Mouse (Mus musculus) ES-Bruce4 (cell line): ENCODE results near the gene Trim54. TPM values are rescaled to one million over a fixed set of nuclear protein-coding genes. Genes with fewer than 3 reads are reported as not detected.
A peak's percentile ranks its signal among the peaks of the same experiment; 100 is the strongest.

Experiments used
- H3K27ac ChIP-seq: 2 replicates; pipeline ENCODE4 v1.5.1; 2012; ENCODE audit warnings: low read length, inconsistent platforms; ENCODE audit not compliant: insufficient read depth
- H3K27me3 ChIP-seq: 2 replicates; pipeline ENCODE4 v1.6.1; 2012; ENCODE audit warnings: mild to moderate bottlenecking, low read length, inconsistent platforms; ENCODE audit not compliant: control insufficient read depth, poor library complexity, insufficient read depth, severe bottlenecking
- H3K36me3 ChIP-seq: 2 replicates; pipeline ENCODE4 v1.6.1; 2012; ENCODE audit warnings: inconsistent platforms, mild to moderate bottlenecking, low read length, moderate library complexity; ENCODE audit not compliant: control insufficient read depth, poor library complexity, insufficient read depth, severe bottlenecking
- H3K4me1 ChIP-seq: one replicate; pipeline ENCODE4 v1.8.1; 2011; ENCODE audit warnings: low read length; ENCODE audit not compliant: control insufficient read depth, insufficient read depth
- H3K4me3 ChIP-seq: 2 replicates; pipeline ENCODE4 v1.5.1; 2011; ENCODE audit warnings: low read depth, mild to moderate bottlenecking, low read length
- H3K9ac ChIP-seq: 2 replicates; pipeline ENCODE4 v1.6.1; 2012; ENCODE audit warnings: low read depth, mild to moderate bottlenecking, inconsistent platforms; ENCODE audit not compliant: poor library complexity, severe bottlenecking
- H3K9me3 ChIP-seq: replicated peaks from 2 replicates; pipeline ENCODE4 v1.6.1; 2012; ENCODE audit warnings: mild to moderate bottlenecking, low read length, inconsistent platforms; ENCODE audit not compliant: control insufficient read depth, poor library complexity, insufficient read depth, severe bottlenecking
- CTCF ChIP-seq: IDR thresholded peaks from one replicate; pipeline ENCODE4 v1.8.1; 2011; ENCODE audit warnings: low read depth, low read length
- EP300 ChIP-seq: IDR thresholded peaks from 2 replicates; pipeline ENCODE4 v1.6.1; 2011; ENCODE audit warnings: low read depth, low read length; ENCODE audit not compliant: insufficient read depth
- POLR2A ChIP-seq: IDR thresholded peaks from one replicate; pipeline ENCODE4 v1.8.1; 2011; ENCODE audit warnings: low read length; ENCODE audit not compliant: insufficient read depth
- polyA plus RNA-seq: library from polyadenylated mRNA; stranded (reverse); fragments of >200 nt; gene quantifications from 2 replicates; pipeline ENCODE4 v1.2.4, GENCODE M21; 2011; ENCODE audit warnings: low read depth; ENCODE audit not compliant: missing spikeins, insufficient read depth, insufficient read length

The Trim54 gene
- 5.1 TPM in 2 replicates for polyA plus RNA-seq

GRCm38 (mm10) chr5:31116354-31116753 lies at the start of gene Trim54:
TSS of gene Trim54 (plus strand) at chr5:31116712.
- H3K27me3 ChIP-seq, result no peaks in the 10 kb centered on the region
- H3K27ac ChIP-seq, result peak within 1 kb of the TSS; percentile 24; the same call in 1 of the 2 replicates
- peaks cover 5% of the 10 kb centered on the region for H3K9me3 ChIP-seq
- H3K9ac ChIP-seq, result peak within 1 kb of the TSS; percentile 17
- no peaks in the 10 kb centered on the region for H3K4me1 ChIP-seq
- TF ChIP-seq POLR2A (no peak), EP300 (peak; percentile 78; the same call in 1 of the 2 replicates)
- peak within 1 kb of the TSS; percentile 66 for H3K4me3 ChIP-seq
- no peaks in the 10 kb centered on the region for H3K36me3 ChIP-seq

- H3K4me3 ChIP-seq, result no peak overlapping the region
- no peaks in the 10 kb centered on the region for H3K27me3 ChIP-seq
- H3K27ac ChIP-seq, result no peak overlapping the region
- H3K36me3 ChIP-seq, result peaks cover 86% of the 10 kb centered on the region
- no peaks in the 10 kb centered on the region for H3K9me3 ChIP-seq
- no peak for TF ChIP-seq CTCF
- no peak overlapping the region for H3K9ac ChIP-seq
- no peaks in the 10 kb centered on the region for H3K4me1 ChIP-seq
Measured at GRCm38 (mm10) chr5:31069810-31070209, 46.7 kb upstream of the Trim54 start.

GRCm38 (mm10) chr5:31071059-31071458 lies 45.5 kb upstream of the Trim54 start:
- Histone ChIP-seq H3K27me3 (no peaks in the 10 kb centered on the region), H3K9me3 (no peaks in the 10 kb centered on the region), H3K27ac (no peak overlapping the region), H3K36me3 (peaks cover 91% of the 10 kb centered on the region), H3K4me1 (no peaks in the 10 kb centered on the region), H3K4me3 (no peak overlapping the region), H3K9ac (no peak overlapping the region)
- TF ChIP-seq EP300 (no peak), CTCF (no peak), POLR2A (no peak)

- TF ChIP-seq CTCF (no peak), EP300 (no peak), POLR2A (no peak)
Measured at GRCm38 (mm10) chr5:31071821-31072220, 44.7 kb upstream of the Trim54 start.

GRCm38 (mm10) chr5:31073176-31073575 lies 43.3 kb upstream of the Trim54 start:
- H3K9me3 ChIP-seq, result no peaks in the 10 kb centered on the region
- H3K4me3 ChIP-seq, result no peak overlapping the region
- no peaks in the 10 kb centered on the region for H3K27me3 ChIP-seq
- no peaks in the 10 kb centered on the region for H3K4me1 ChIP-seq
- peaks cover 81% of the 10 kb centered on the region for H3K36me3 ChIP-seq
- H3K27ac ChIP-seq, result no peak overlapping the region
- TF ChIP-seq POLR2A (no peak), CTCF (no peak), EP300 (no peak)
- H3K9ac ChIP-seq, result no peak overlapping the region

More at GRCm38 (mm10) chr5:31071821-31072220, 44.7 kb upstream of the Trim54 start:
- no peaks in the 10 kb centered on the region for H3K27me3 ChIP-seq
- no peaks in the 10 kb centered on the region for H3K9me3 ChIP-seq
- H3K27ac ChIP-seq, result no peak overlapping the region
- H3K9ac ChIP-seq, result no peak overlapping the region
- no peak overlapping the region for H3K4me3 ChIP-seq
- no peaks in the 10 kb centered on the region for H3K4me1 ChIP-seq
- H3K36me3 ChIP-seq, result peaks cover 84% of the 10 kb centered on the region

GRCm38 (mm10) chr5:31076346-31076745 lies 40.2 kb upstream of the Trim54 start:
- no peak for TF ChIP-seq CTCF
- no peak for TF ChIP-seq EP300
- no peak for TF ChIP-seq POLR2A
- H3K4me1 ChIP-seq, result no peaks in the 10 kb centered on the region
- no peak overlapping the region for H3K4me3 ChIP-seq
- H3K36me3 ChIP-seq, result peaks cover 57% of the 10 kb centered on the region
- no peaks in the 10 kb centered on the region for H3K9me3 ChIP-seq
- H3K9ac ChIP-seq, result no peak overlapping the region
- no peak overlapping the region for H3K27ac ChIP-seq
- H3K27me3 ChIP-seq, result no peaks in the 10 kb centered on the region
